Mouse (Mus musculus) heart, adult 2 months (tissue): Measurements from ENCODE around the gene Cacna1e.

Experiments
- CTCF ChIP-seq: fragments of 200-600 bp; IDR thresholded peaks from 2 replicates; pipeline ENCODE4 v1.8.1; 2022; ENCODE audit warnings: antibody characterized with exemption, mild to moderate bottlenecking, moderate library complexity
- POLR2A ChIP-seq: fragments of 200-500 bp; IDR thresholded peaks from 2 replicates; pipeline ENCODE4 v1.6.1; 2011; ENCODE audit warnings: mild to moderate bottlenecking, low read depth, low read length, control low read depth; ENCODE audit not compliant: insufficient read depth

- TF ChIP-seq CTCF (no peak), POLR2A (no peak)
Measured at GRCm38 (mm10) chr1:154653951-154654350, 230.3 kb downstream of the Cacna1e start.
